In the genomic region with DNA sequence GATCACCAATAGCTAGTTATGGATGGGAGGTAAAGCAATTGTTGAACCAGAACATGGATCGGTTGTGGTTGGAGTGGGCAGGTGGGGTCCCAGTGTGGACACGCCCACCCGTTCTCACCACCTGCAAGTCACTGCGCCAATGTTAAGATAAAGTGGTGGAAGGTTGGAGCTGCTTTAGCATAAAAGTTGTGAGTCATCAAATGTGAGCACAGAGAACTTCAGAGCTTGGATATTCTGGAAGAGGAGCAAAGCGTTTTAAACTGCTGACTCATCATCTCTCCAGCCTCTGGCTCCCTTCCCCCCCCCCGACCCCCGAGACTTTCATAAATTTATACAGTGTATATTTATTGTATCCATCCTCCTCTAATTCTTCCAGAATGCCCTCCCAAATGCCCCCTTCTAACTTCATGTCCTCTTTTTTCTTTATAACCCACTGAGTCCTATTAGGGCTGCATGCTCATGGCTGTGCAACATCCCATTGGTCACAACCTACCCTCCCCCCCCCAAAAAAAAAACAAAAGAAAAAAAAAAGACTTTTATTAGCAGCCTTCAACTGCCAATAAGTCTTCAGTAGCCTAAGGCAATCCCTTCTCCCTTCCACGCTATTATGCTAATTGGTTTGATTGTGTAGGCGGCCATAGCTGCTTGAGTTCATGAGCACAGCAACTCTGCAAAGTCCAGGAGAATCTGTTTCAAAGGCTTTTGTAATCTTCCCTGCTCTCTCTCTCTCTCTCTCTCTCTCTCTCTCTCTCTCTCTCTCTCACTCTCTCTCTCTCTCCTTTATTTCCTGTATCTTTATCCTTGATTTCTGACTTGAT, we compare ENCODE assay signal across 19 mouse cellular contexts.
DNase-seq lines count a peak whose midpoint lies in the region; ATAC-seq and TF ChIP-seq lines count a peak whose summit lies in the region.
"Had no signal": no experiment of that assay in that cellular context is flagged by ENCODE, and none has a peak within 500 bp of the region (broad histone marks: within the 10 kb centered on the region; RNA-seq: fewer than 3 reads in every experiment).

No protein-coding gene starts in this region.

- WGBS in forebrain, embryonic 13.5 days, result 68% methylated on average over 9 of the region's 9 CpGs
- 72% methylated on average over 9 of the region's 9 CpGs for WGBS in forebrain, embryonic 15.5 days
- WGBS in kidney, embryonic 16.5 days, result 69% methylated on average over 9 of the region's 9 CpGs

- no peak for TF ChIP-seq POLR2A in CH12.LX (IDR thresholded peaks at IDR 0.05; ENCODE audit: low read depth, low read length)

- no peak overlapping the region for H3K9ac ChIP-seq in forebrain, embryonic 13.5 days
- no peak overlapping the region for H3K9ac ChIP-seq in forebrain, embryonic 15.5 days (replicated peaks)
- no peak overlapping the region for H3K9ac ChIP-seq in kidney, embryonic 16.5 days (replicated peaks; ENCODE audit: low read length)
- no peak overlapping the region for H3K9ac ChIP-seq in CH12.LX (ENCODE audit: insufficient read depth, low read depth)
- H3K9ac ChIP-seq: embryonic facial prominence, embryonic 12.5 days; heart, embryonic 13.5 days; intestine, embryonic 15.5 days; limb, embryonic 13.5 days; liver, embryonic 14.5 days had no signal

- no peak overlapping the region for H3K27ac ChIP-seq in forebrain, embryonic 13.5 days
- no peak overlapping the region for H3K27ac ChIP-seq in forebrain, embryonic 15.5 days (replicated peaks)
- H3K27ac ChIP-seq in kidney, embryonic 16.5 days (ENCODE audit: low read length), result no peak overlapping the region
- no peak overlapping the region for H3K27ac ChIP-seq in CH12.LX (ENCODE audit: insufficient read depth, low read depth)
- H3K27ac ChIP-seq: embryonic facial prominence, embryonic 12.5 days; heart, embryonic 13.5 days; intestine, embryonic 15.5 days; left cerebral cortex, adult 2 months; limb, embryonic 13.5 days; liver, embryonic 14.5 days had no signal

- H3K4me1 ChIP-seq in forebrain, embryonic 13.5 days, result no peaks in the 10 kb centered on the region
- H3K4me1 ChIP-seq in forebrain, embryonic 15.5 days, result no peaks in the 10 kb centered on the region
- peaks cover 12% of the 10 kb centered on the region for H3K4me1 ChIP-seq in kidney, embryonic 16.5 days (ENCODE audit: insufficient read depth, low read length)
- H3K4me1 ChIP-seq in CH12.LX (ENCODE audit: control insufficient read depth in 1 of 2, insufficient read depth in 2 of 2), result peaks cover 0 to 2% of the 10 kb centered on the region in 2 experiments; a peak in 1 of 4 replicates
- H3K4me1 ChIP-seq: embryonic facial prominence, embryonic 12.5 days; heart, embryonic 13.5 days; intestine, embryonic 15.5 days; limb, embryonic 13.5 days had no signal

- H3K4me2 ChIP-seq in forebrain, embryonic 13.5 days, result no peak overlapping the region
- no peak overlapping the region for H3K4me2 ChIP-seq in forebrain, embryonic 15.5 days (replicated peaks)
- H3K4me2 ChIP-seq in kidney, embryonic 16.5 days (replicated peaks; ENCODE audit: low read depth, low read length), result no peak overlapping the region
- H3K4me2 ChIP-seq in CH12.LX (ENCODE audit: insufficient read depth, low read depth, poor library complexity, severe bottlenecking), result peak overlapping the region; percentile 39
- H3K4me2 ChIP-seq: embryonic facial prominence, embryonic 12.5 days; heart, embryonic 13.5 days; intestine, embryonic 15.5 days; limb, embryonic 13.5 days had no signal

- no peak for TF ChIP-seq RAD21 in CH12.LX (IDR thresholded peaks at IDR 0.05; ENCODE audit: low read depth, low read length)

- no peak for TF ChIP-seq EP300 in CH12.LX (IDR thresholded peaks at IDR 0.05; ENCODE audit: low read length)

- no peak for TF ChIP-seq CTCF in CH12.LX (conservative IDR thresholded peaks at IDR 0.05 in 1 of 2, IDR thresholded peaks at IDR 0.05 in 1 of 2; ENCODE audit: low read depth in 2 of 2, low read length in 2 of 2)

- ATAC-seq in forebrain, embryonic 13.5 days, result peak; percentile 50
- ATAC-seq in forebrain, embryonic 15.5 days (replicated peaks), result no peak
- ATAC-seq in kidney, embryonic 16.5 days (ENCODE audit: low FRiP score, low TSS enrichment), result peak; percentile 12; the same call in 1 of the 2 replicates
- ATAC-seq in cerebellum, adult (ENCODE audit: insufficient number of reproducible peaks, low FRiP score, low TSS enrichment), result no peak
- ATAC-seq: intestine, embryonic 15.5 days had no signal

- H3K79me2 ChIP-seq in CH12.LX (replicated peaks; ENCODE audit: control insufficient read depth, extremely low read depth, insufficient read depth, poor library complexity, severe bottlenecking), result no peaks in the 10 kb centered on the region

- no peaks in the 10 kb centered on the region for H3K36me3 ChIP-seq in forebrain, embryonic 13.5 days (ENCODE audit: poor library complexity, severe bottlenecking)
- no peaks in the 10 kb centered on the region for H3K36me3 ChIP-seq in forebrain, embryonic 15.5 days
- H3K36me3 ChIP-seq in kidney, embryonic 16.5 days (ENCODE audit: insufficient read depth, low read length), result no peaks in the 10 kb centered on the region
- no peaks in the 10 kb centered on the region for H3K36me3 ChIP-seq in CH12.LX (replicated peaks in 1 of 2; ENCODE audit: control insufficient read depth in 1 of 2, insufficient read depth in 1 of 2, low read length in 1 of 2)
- H3K36me3 ChIP-seq: embryonic facial prominence, embryonic 12.5 days; heart, embryonic 13.5 days; intestine, embryonic 15.5 days; limb, embryonic 13.5 days had no signal

- DNase-seq in kidney, adult 8-10 months, result no peak
- DNase-seq in CH12.LX (ENCODE audit: extremely low read depth), result no peak
- peak; percentile 15 for DNase-seq in ZHBTc4 (ENCODE audit: low read depth, low spot score)
- no peak for DNase-seq in ovary, adult 18-20 months (ENCODE audit: low spot score)
- DNase-seq: cerebellum, adult 11 months; cerebellum, postnatal 25 days; heart, adult 11 months; heart, postnatal 4 days; kidney, postnatal 25 days had no signal

- in situ Hi-C loops in CH12.LX (cut with MboI; ENCODE audit: low pct_ligation_motif_present, low pct_unique_long_range_greater_than_20kb, low sequenced_read_pairs), result no loop called here

- H3K4me3 ChIP-seq in forebrain, embryonic 13.5 days, result no peak overlapping the region
- no peak overlapping the region for H3K4me3 ChIP-seq in forebrain, embryonic 15.5 days
- no peak overlapping the region for H3K4me3 ChIP-seq in kidney, embryonic 16.5 days (ENCODE audit: low read length)
- H3K4me3 ChIP-seq in CH12.LX (replicated peaks in 1 of 3; ENCODE audit: low read depth in 2 of 3, low read length in 2 of 3, poor library complexity in 1 of 3), result no peak overlapping the region
- H3K4me3 ChIP-seq: embryonic facial prominence, embryonic 12.5 days; heart, embryonic 13.5 days; intestine, embryonic 15.5 days; left cerebral cortex, adult 2 months; limb, embryonic 13.5 days had no signal

- H3K9me3 ChIP-seq in forebrain, embryonic 13.5 days (replicated peaks), result no peaks in the 10 kb centered on the region
- no peaks in the 10 kb centered on the region for H3K9me3 ChIP-seq in forebrain, embryonic 15.5 days
- H3K9me3 ChIP-seq in kidney, embryonic 16.5 days (ENCODE audit: low read length), result no peaks in the 10 kb centered on the region
- no peaks in the 10 kb centered on the region for H3K9me3 ChIP-seq in CH12.LX (replicated peaks; ENCODE audit: low read length)
- H3K9me3 ChIP-seq: embryonic facial prominence, embryonic 12.5 days; heart, embryonic 13.5 days; intestine, embryonic 15.5 days; limb, embryonic 13.5 days had no signal

- H3K27me3 ChIP-seq in forebrain, embryonic 13.5 days, result no peaks in the 10 kb centered on the region
- H3K27me3 ChIP-seq in forebrain, embryonic 15.5 days, result no peaks in the 10 kb centered on the region
- no peaks in the 10 kb centered on the region for H3K27me3 ChIP-seq in kidney, embryonic 16.5 days (ENCODE audit: insufficient read depth, low read length)
- H3K27me3 ChIP-seq in CH12.LX (replicated peaks), result no peaks in the 10 kb centered on the region
- H3K27me3 ChIP-seq: embryonic facial prominence, embryonic 12.5 days; heart, embryonic 13.5 days; intestine, embryonic 15.5 days; limb, embryonic 13.5 days had no signal

- dilution Hi-C loops in CH12.LX (cut with MboI; ENCODE audit: extremely low pct_ligation_motif_present, extremely low pct_unique_long_range_greater_than_20kb, low sequenced_read_pairs), result no loop called here

TF ChIP-seq in CH12.LX, 34 proteins besides CTCF, POLR2A, EP300 and RAD21:
- TF ChIP-seq MXI1 (IDR thresholded peaks at IDR 0.05; ENCODE audit: low read depth, low read length) (no peak), MAFK (IDR thresholded peaks at IDR 0.05; ENCODE audit: insufficient replicate concordance, low read length) (peak; percentile 89)

Comparison
In these comparisons a context has a peak if more than half of its experiments do, and no peak if none do; other contexts are left out.
1. ATAC-seq: peak in forebrain, embryonic 13.5 days (single experiment) and kidney, embryonic 16.5 days (single experiment); none in forebrain, embryonic 15.5 days (single experiment) and cerebellum, adult (single experiment).